Mouse (Mus musculus): ENCODE results near the gene Papolb. TPM values are rescaled to one million over a fixed set of nuclear protein-coding genes. Genes with fewer than 3 reads are reported as not detected.
A peak's percentile ranks its signal among the peaks of the same experiment; 100 is the strongest.

The Papolb gene
- polyA plus RNA-seq, 1 experiment from 2014 or later = 0.21 TPM

DNA sequence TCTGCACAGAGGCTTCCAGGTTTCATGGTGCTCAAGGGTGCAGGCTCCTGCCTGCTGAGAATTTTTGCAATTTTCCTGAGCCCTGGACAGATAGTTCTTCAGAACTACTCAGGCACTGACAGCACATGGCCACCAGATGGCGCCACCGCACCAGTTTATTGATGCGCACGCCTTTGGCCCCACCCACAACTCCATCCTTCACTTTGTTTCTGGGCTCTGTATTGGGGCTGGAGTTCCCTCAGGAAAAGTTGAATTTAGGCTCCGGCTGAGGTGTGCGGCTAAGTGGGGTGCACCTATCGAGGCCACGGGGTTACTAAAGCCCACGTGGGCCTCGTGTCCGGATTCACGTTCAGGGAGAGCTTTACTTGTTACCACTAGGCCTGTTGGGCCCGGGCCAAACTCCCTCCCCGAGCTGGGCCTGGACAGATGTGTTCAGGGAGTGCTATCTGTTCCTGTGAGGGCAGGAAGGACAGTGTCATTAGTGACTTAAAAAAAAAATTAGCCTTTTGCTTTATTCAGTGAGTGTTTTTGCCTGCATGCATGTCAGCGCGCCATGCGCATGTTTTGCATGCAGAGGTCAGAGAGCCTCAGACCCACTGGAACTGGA, 50.9 kb downstream of the Papolb start:
- peak overlapping the region; percentile 71 for H3K27ac ChIP-seq

DNA sequence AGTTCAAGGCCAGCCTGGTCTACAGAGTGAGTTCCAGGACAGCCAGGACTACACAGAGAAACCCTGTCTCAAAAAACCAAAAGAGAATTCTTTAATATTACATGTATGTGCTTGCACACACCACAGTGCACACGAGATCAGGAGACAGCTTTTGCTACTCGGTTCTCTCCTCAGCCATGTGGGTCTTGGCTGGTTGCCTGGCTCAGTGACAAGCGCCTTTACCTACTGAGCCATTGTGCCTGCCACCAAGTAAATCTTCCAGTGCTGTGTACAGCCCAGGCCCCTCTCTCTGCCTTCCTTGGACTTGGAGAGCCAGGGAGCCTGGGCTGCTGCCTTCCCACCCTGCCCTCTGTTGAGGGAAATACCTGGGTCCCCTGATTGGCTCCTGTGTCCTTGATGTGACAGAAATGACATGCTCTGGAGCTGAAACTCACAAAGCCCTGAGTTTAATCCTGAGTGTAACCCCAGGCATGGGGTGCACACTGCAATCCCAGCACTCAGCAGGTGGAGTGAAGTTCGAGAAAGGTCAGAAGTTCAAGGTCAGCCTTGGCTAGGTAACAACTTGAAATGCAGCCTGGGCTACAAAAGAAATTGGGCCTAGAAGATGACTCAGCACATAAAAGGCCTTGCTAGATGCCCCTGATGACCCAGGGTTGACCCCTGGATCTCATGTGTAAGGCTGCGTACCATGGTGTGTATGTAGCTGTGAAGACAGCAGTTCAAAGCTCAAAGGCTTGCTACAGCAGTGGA, 51.8 kb downstream of the Papolb start:
- Histone ChIP-seq H3K27me3 (ENCODE audit: poor library complexity, severe bottlenecking) (no peaks in the 10 kb centered on the region), H3K36me3 (replicated peaks) (peaks cover 20% of the 10 kb centered on the region; the same call in 1 of the 2 replicates), H3K27ac (no peak overlapping the region), H3K9me3 (no peaks in the 10 kb centered on the region), H3K4me3 (no peak overlapping the region), H3K4me1 (peaks cover 16% of the 10 kb centered on the region)
- 88% methylated on average over 5 of the region's 5 CpGs for WGBS
- no peak for DNase-seq (ENCODE audit: extremely low spot score, low spot score)

More for the DNA sequence above, 50.9 kb downstream of the Papolb start:
- WGBS = 34% methylated on average over 17 of the region's 17 CpGs
- Histone ChIP-seq H3K36me3 (replicated peaks) (peaks cover 20% of the 10 kb centered on the region; the same call in 1 of the 2 replicates), H3K4me1 (peaks cover 10% of the 10 kb centered on the region), H3K4me3 (peak overlapping the region; percentile 18; the same call in 1 of the 2 replicates), H3K9me3 (no peaks in the 10 kb centered on the region), H3K27me3 (ENCODE audit: poor library complexity, severe bottlenecking) (no peaks in the 10 kb centered on the region)
- peak; percentile 83 for DNase-seq (ENCODE audit: extremely low spot score, low spot score)

DNA sequence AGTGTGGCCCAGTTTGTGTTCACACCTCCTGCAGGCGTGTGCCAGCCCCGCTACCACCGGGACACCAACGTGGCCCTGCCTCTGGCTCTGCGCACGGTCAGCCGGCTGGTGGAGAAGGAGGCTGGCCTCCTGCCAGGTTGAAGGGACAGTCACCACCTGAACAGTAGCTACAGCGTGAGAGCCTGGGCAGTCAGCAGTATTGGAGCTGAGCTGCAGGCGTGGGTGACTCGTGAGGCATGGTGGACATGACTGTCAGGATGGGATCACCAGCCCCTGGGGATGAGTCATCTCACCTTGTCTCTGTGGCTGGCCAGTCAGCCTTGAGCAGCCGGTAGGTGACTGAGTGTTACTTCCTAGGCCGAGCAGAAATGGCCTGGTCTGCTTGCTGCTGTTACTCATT, 52.5 kb downstream of the Papolb start:
- 89% methylated on average over 12 of the region's 12 CpGs for WGBS
- H3K27ac ChIP-seq = no peak overlapping the region
- DNase-seq (ENCODE audit: extremely low spot score, low spot score) = no peak
- H3K36me3 ChIP-seq (replicated peaks) = peaks cover 21% of the 10 kb centered on the region
- no peaks in the 10 kb centered on the region for H3K9me3 ChIP-seq
- H3K27me3 ChIP-seq (ENCODE audit: poor library complexity, severe bottlenecking) = no peaks in the 10 kb centered on the region
- H3K4me1 ChIP-seq = peaks cover 16% of the 10 kb centered on the region
- H3K4me3 ChIP-seq = no peak overlapping the region

Other genes starting within 250 kb of the Papolb start
- gene Foxk1, start 128.6 kb downstream of the Papolb start, polyA plus RNA-seq (2016; fragmentation: Nextera tagmentation; extraction: Ambion mirVana) = 4.3 and 5.2 TPM in 2 replicates
- gene Ap5z1, start 66.1 kb downstream of the Papolb start, polyA plus RNA-seq (2016; fragmentation: Nextera tagmentation; extraction: Ambion mirVana) = 10.6 and 12.5 TPM in 2 replicates
- gene Radil, start 21.0 kb upstream of the Papolb start, polyA plus RNA-seq (2016; fragmentation: Nextera tagmentation; extraction: Ambion mirVana) = 2.2 and 2.8 TPM in 2 replicates
- 1.6 and 2.0 TPM in 2 replicates for gene Mmd2, start 78.7 kb upstream of the Papolb start, polyA plus RNA-seq (2016; fragmentation: Nextera tagmentation; extraction: Ambion mirVana)
- gene Wipi2, start 97.6 kb upstream of the Papolb start, polyA plus RNA-seq (2016; fragmentation: Nextera tagmentation; extraction: Ambion mirVana) = 58.2 and 58.6 TPM in 2 replicates
- 19.8 and 21.4 TPM in 2 replicates for gene Slc29a4, start 162.4 kb upstream of the Papolb start, polyA plus RNA-seq (2016; fragmentation: Nextera tagmentation; extraction: Ambion mirVana)